12 mouse cellular contexts compared by ENCODE assay signal in genomic region chr9:62540166-62540565, GRCm38 (mm10). TPM values are rescaled to one million over a fixed set of nuclear protein-coding genes. Genes with fewer than 3 reads are reported as not detected.
DNase-seq lines count a peak whose midpoint lies in the region; ATAC-seq and TF ChIP-seq lines count a peak whose summit lies in the region.
"Had no signal": no experiment of that assay in that cellular context is flagged by ENCODE, and none has a peak within 500 bp of the region (broad histone marks: within the 10 kb centered on the region; RNA-seq: fewer than 3 reads in every experiment).

No protein-coding gene starts in this region.

- peaks cover 67% of the 10 kb centered on the region for H3K27me3 ChIP-seq in midbrain, embryonic 10.5 days (ENCODE audit: low read depth, poor library complexity, severe bottlenecking)
- no peaks in the 10 kb centered on the region for H3K27me3 ChIP-seq in midbrain, postnatal 0 days (ENCODE audit: insufficient read depth, low read length)
- peaks cover 12% of the 10 kb centered on the region; the same call in 1 of the 2 replicates for H3K27me3 ChIP-seq in embryonic facial prominence, embryonic 12.5 days
- H3K27me3 ChIP-seq in hindbrain, embryonic 11.5 days (ENCODE audit: control insufficient read depth, insufficient read depth, low read length), result no peaks in the 10 kb centered on the region
- no peaks in the 10 kb centered on the region for H3K27me3 ChIP-seq in neural tube, embryonic 14.5 days (ENCODE audit: control insufficient read depth, insufficient read depth, low read length)
- peaks cover 28% of the 10 kb centered on the region for H3K27me3 ChIP-seq in heart, embryonic 12.5 days (replicated peaks)

- no peaks in the 10 kb centered on the region for H3K36me3 ChIP-seq in midbrain, embryonic 10.5 days
- H3K36me3 ChIP-seq in midbrain, postnatal 0 days (ENCODE audit: insufficient read depth, low read length), result no peaks in the 10 kb centered on the region
- no peaks in the 10 kb centered on the region for H3K36me3 ChIP-seq in embryonic facial prominence, embryonic 12.5 days
- no peaks in the 10 kb centered on the region for H3K36me3 ChIP-seq in hindbrain, embryonic 11.5 days (ENCODE audit: control insufficient read depth, insufficient read depth, low read length)
- no peaks in the 10 kb centered on the region for H3K36me3 ChIP-seq in neural tube, embryonic 14.5 days (ENCODE audit: control insufficient read depth, insufficient read depth, low read length)
- no peaks in the 10 kb centered on the region for H3K36me3 ChIP-seq in heart, embryonic 12.5 days

- H3K4me3 ChIP-seq in midbrain, embryonic 10.5 days, result no peak overlapping the region
- no peak overlapping the region for H3K4me3 ChIP-seq in midbrain, postnatal 0 days (ENCODE audit: low read depth, low read length)
- no peak overlapping the region for H3K4me3 ChIP-seq in embryonic facial prominence, embryonic 12.5 days
- no peak overlapping the region for H3K4me3 ChIP-seq in hindbrain, embryonic 11.5 days (ENCODE audit: low read depth, low read length)
- no peak overlapping the region for H3K4me3 ChIP-seq in neural tube, embryonic 14.5 days (ENCODE audit: low read depth, low read length)
- no peak overlapping the region for H3K4me3 ChIP-seq in heart, embryonic 12.5 days

- no peak for TF ChIP-seq CTCF in midbrain, postnatal 0 days (IDR thresholded peaks at IDR 0.05)

- peak overlapping the region; percentile 60 for H3K27ac ChIP-seq in midbrain, embryonic 10.5 days (replicated peaks)
- H3K27ac ChIP-seq in midbrain, postnatal 0 days (ENCODE audit: low read depth, low read length), result no peak overlapping the region
- 0 out of 2 replicates have a peak overlapping the region, but pooled peaks have one; percentile 54 for H3K27ac ChIP-seq in embryonic facial prominence, embryonic 12.5 days
- H3K27ac ChIP-seq in hindbrain, embryonic 11.5 days (ENCODE audit: low read depth, low read length), result peak overlapping the region; percentile 78
- peak overlapping the region; percentile 73 for H3K27ac ChIP-seq in neural tube, embryonic 14.5 days (ENCODE audit: low read depth, low read length)
- H3K27ac ChIP-seq in heart, embryonic 12.5 days (ENCODE audit: poor library complexity, severe bottlenecking), result no peak overlapping the region
- H3K27ac ChIP-seq: kidney, postnatal 0 days had no signal

- 76% methylated on average over 9 of the region's 9 CpGs for WGBS in midbrain, embryonic 10.5 days
- WGBS in midbrain, postnatal 0 days, result 86% methylated on average over 9 of the region's 9 CpGs
- WGBS in embryonic facial prominence, embryonic 12.5 days, result 77% methylated on average over 9 of the region's 9 CpGs
- 86% methylated on average over 9 of the region's 9 CpGs for WGBS in hindbrain, embryonic 11.5 days
- 80% methylated on average over 9 of the region's 9 CpGs for WGBS in neural tube, embryonic 14.5 days
- 76% methylated on average over 9 of the region's 9 CpGs for WGBS in heart, embryonic 12.5 days

- H3K9me3 ChIP-seq in midbrain, embryonic 10.5 days (replicated peaks), result no peaks in the 10 kb centered on the region
- no peaks in the 10 kb centered on the region for H3K9me3 ChIP-seq in midbrain, postnatal 0 days (ENCODE audit: low read length)
- H3K9me3 ChIP-seq in embryonic facial prominence, embryonic 12.5 days, result no peaks in the 10 kb centered on the region
- H3K9me3 ChIP-seq in hindbrain, embryonic 11.5 days (ENCODE audit: control insufficient read depth, low read length), result no peaks in the 10 kb centered on the region
- no peaks in the 10 kb centered on the region for H3K9me3 ChIP-seq in neural tube, embryonic 14.5 days (ENCODE audit: control insufficient read depth, low read length)
- no peaks in the 10 kb centered on the region for H3K9me3 ChIP-seq in heart, embryonic 12.5 days (replicated peaks)

- H3K4me1 ChIP-seq in midbrain, embryonic 10.5 days, result peaks cover 68% of the 10 kb centered on the region
- peaks cover 10% of the 10 kb centered on the region for H3K4me1 ChIP-seq in midbrain, postnatal 0 days (ENCODE audit: insufficient read depth, low read length)
- H3K4me1 ChIP-seq in embryonic facial prominence, embryonic 12.5 days, result peaks cover 26% of the 10 kb centered on the region
- H3K4me1 ChIP-seq in hindbrain, embryonic 11.5 days (replicated peaks; ENCODE audit: control insufficient read depth, insufficient read depth, low read length), result peaks cover 13% of the 10 kb centered on the region
- H3K4me1 ChIP-seq in neural tube, embryonic 14.5 days (ENCODE audit: control insufficient read depth, insufficient read depth, low read length), result peaks cover 30% of the 10 kb centered on the region
- H3K4me1 ChIP-seq in heart, embryonic 12.5 days (replicated peaks), result peaks cover 6% of the 10 kb centered on the region

- DNase-seq in midbrain, embryonic 10.5 days (ENCODE audit: low spot score), result no peak
- no peak for DNase-seq in midbrain, postnatal 0 days (ENCODE audit: low spot score)
- no peak for DNase-seq in hindbrain, embryonic 11.5 days (ENCODE audit: low spot score)
- no peak for DNase-seq in urinary bladder, postnatal 25 days (ENCODE audit: low spot score)
- DNase-seq: adrenal gland, postnatal 36 days; thymus, postnatal 14 days had no signal

- H3K4me2 ChIP-seq in midbrain, postnatal 0 days (ENCODE audit: low read depth, low read length, poor library complexity, severe bottlenecking), result no peak overlapping the region
- H3K4me2 ChIP-seq in embryonic facial prominence, embryonic 12.5 days (replicated peaks), result no peak overlapping the region
- no peak overlapping the region for H3K4me2 ChIP-seq in hindbrain, embryonic 11.5 days (replicated peaks; ENCODE audit: low read depth, low read length)
- no peak overlapping the region for H3K4me2 ChIP-seq in neural tube, embryonic 14.5 days (ENCODE audit: low read depth, low read length)
- H3K4me2 ChIP-seq in heart, embryonic 12.5 days, result no peak overlapping the region

- H3K9ac ChIP-seq in midbrain, postnatal 0 days (replicated peaks; ENCODE audit: low read length, poor library complexity, severe bottlenecking), result no peak overlapping the region
- no peak overlapping the region for H3K9ac ChIP-seq in embryonic facial prominence, embryonic 12.5 days
- H3K9ac ChIP-seq in hindbrain, embryonic 11.5 days (ENCODE audit: low read depth, low read length), result no peak overlapping the region
- no peak overlapping the region for H3K9ac ChIP-seq in neural tube, embryonic 14.5 days (replicated peaks; ENCODE audit: low read depth, low read length)
- H3K9ac ChIP-seq in heart, embryonic 12.5 days, result no peak overlapping the region

- no peak for ATAC-seq in midbrain, postnatal 0 days (ENCODE audit: low FRiP score)
- no peak for ATAC-seq in embryonic facial prominence, embryonic 12.5 days (ENCODE audit: insufficient number of reproducible peaks, insufficient read depth, low FRiP score, low TSS enrichment)
- ATAC-seq in hindbrain, embryonic 11.5 days (ENCODE audit: low FRiP score), result no peak
- no peak for ATAC-seq in neural tube, embryonic 14.5 days (ENCODE audit: low read depth)
- no peak for ATAC-seq in heart, embryonic 12.5 days (ENCODE audit: insufficient number of reproducible peaks, low FRiP score)
- ATAC-seq: inflammation-experienced regulatory T-cells, adult 6 months had no signal

RNA-seq across cellular contexts. Expression of gene Coro2b, which starts 3.3 kb away (rescaled TPM):
- 12.8 and 16.2 TPM in 2 replicates for polyA plus RNA-seq in midbrain, embryonic 10.5 days (2016; fragmentation: Nextera tagmentation; extraction: Ambion mirVana)
- total RNA-seq in midbrain, postnatal 0 days (2014; rRNA removed), result 36.2 and 45.8 TPM in 2 replicates
- polyA plus RNA-seq in midbrain, postnatal 0 days (2015; fragmentation: Nextera tagmentation; extraction: Ambion mirVana), result 21.4 and 22.8 TPM in 2 replicates
- 12.9 and 13.5 TPM in 2 replicates for polyA plus RNA-seq in embryonic facial prominence, embryonic 12.5 days (2016; fragmentation: Nextera tagmentation; extraction: Ambion mirVana)
- polyA plus RNA-seq in hindbrain, embryonic 11.5 days (2014; fragmentation: Nextera tagmentation; extraction: Ambion mirVana), result 19.5 and 20.5 TPM in 2 replicates
- polyA plus RNA-seq in neural tube, embryonic 14.5 days (2014; fragmentation: Nextera tagmentation; extraction: Ambion mirVana), result 32.5 and 34.5 TPM in 2 replicates
- 5.8 and 6.0 TPM in 2 replicates for polyA plus RNA-seq in heart, embryonic 12.5 days (2016; fragmentation: Nextera tagmentation; extraction: Ambion mirVana)
- total RNA-seq: MEL had no signal

Comparison
In these comparisons a context has a peak if more than half of its experiments do, and no peak if none do; other contexts are left out.
1. H3K27ac ChIP-seq: peak in midbrain, embryonic 10.5 days (single experiment), embryonic facial prominence, embryonic 12.5 days (single experiment), hindbrain, embryonic 11.5 days (single experiment) and neural tube, embryonic 14.5 days (single experiment); none in midbrain, postnatal 0 days (single experiment) and heart, embryonic 12.5 days (single experiment).